Mouse (Mus musculus): Measurements from ENCODE around the gene Klhl42. TPM values are rescaled to one million over a fixed set of nuclear protein-coding genes. Genes with fewer than 3 reads are reported as not detected.

Gene Klhl42
- polyA plus RNA-seq, 1 experiment: 14.3 TPM

GRCm38 (mm10) chr6:147161818-147162584 is 70.8 kb downstream of the Klhl42 start:
- no peak overlapping the region for H3K27ac ChIP-seq (ENCODE audit: insufficient read depth, low read length)
- no peaks in the 10 kb centered on the region for H3K36me3 ChIP-seq (ENCODE audit: control insufficient read depth, insufficient read depth, low read length)
- no peak for DNase-seq (ENCODE audit: low read depth in 1 of 2, low spot score in 2 of 2)
- H3K27me3 ChIP-seq (ENCODE audit: control insufficient read depth, insufficient read depth, low read length): no peaks in the 10 kb centered on the region; the same call in 1 of the 2 replicates
- 78% methylated on average over 5 of the region's 5 CpGs for WGBS
- H3K4me1 ChIP-seq (ENCODE audit: control insufficient read depth, insufficient read depth, insufficient read length): no peaks in the 10 kb centered on the region
- no peak overlapping the region for H3K4me3 ChIP-seq (ENCODE audit: extremely low read depth, insufficient read depth, insufficient read length)
- TF ChIP-seq CTCF (IDR thresholded peaks at IDR 0.05; ENCODE audit: extremely low read depth, insufficient read depth, insufficient read length, insufficient replicate concordance) (no peak), POLR2A (IDR thresholded peaks at IDR 0.05; ENCODE audit: low read depth, low read length) (no peak)

Other genes with a start within 250 kb of the Klhl42 start
- gene Smco2, start 241.3 kb upstream of the Klhl42 start, polyA plus RNA-seq (2012; rRNA removed): not detected in 2 replicates
- gene Ppfibp1, start 202.9 kb upstream of the Klhl42 start, polyA plus RNA-seq (2012; rRNA removed): 5.3 and 5.4 TPM in 2 replicates
- not detected in 2 replicates for gene 1700034J05Rik, start 137.0 kb upstream of the Klhl42 start, polyA plus RNA-seq (2012; rRNA removed)
- 0.11 and 0.21 TPM in 2 replicates for gene Rep15, start 58.8 kb upstream of the Klhl42 start, polyA plus RNA-seq (2012; rRNA removed)
- 4.1 and 4.7 TPM in 2 replicates for gene Mrps35, start 48.6 kb upstream of the Klhl42 start, polyA plus RNA-seq (2012; rRNA removed)
- gene Mansc4, start 4.3 kb upstream of the Klhl42 start, polyA plus RNA-seq (2012; rRNA removed): 0.42 and 0.61 TPM in 2 replicates
- 1.3 TPM in 2 replicates for gene Pthlh, start 172.8 kb downstream of the Klhl42 start, polyA plus RNA-seq (2012; rRNA removed)